Mouse (Mus musculus) liver, embryonic 14.5 days (tissue): Measurements from ENCODE around the gene Cldn3.

Experiments used
- CTCF ChIP-seq: IDR thresholded peaks from 2 replicates; pipeline ENCODE4 v1.5.1; 2016; ENCODE audit warnings: antibody characterized with exemption, low read depth, control low read depth
- EP300 ChIP-seq: IDR thresholded peaks from 2 replicates; pipeline ENCODE4 v1.6.1; 2016; ENCODE audit warnings: antibody characterized with exemption, low read depth

DNA sequence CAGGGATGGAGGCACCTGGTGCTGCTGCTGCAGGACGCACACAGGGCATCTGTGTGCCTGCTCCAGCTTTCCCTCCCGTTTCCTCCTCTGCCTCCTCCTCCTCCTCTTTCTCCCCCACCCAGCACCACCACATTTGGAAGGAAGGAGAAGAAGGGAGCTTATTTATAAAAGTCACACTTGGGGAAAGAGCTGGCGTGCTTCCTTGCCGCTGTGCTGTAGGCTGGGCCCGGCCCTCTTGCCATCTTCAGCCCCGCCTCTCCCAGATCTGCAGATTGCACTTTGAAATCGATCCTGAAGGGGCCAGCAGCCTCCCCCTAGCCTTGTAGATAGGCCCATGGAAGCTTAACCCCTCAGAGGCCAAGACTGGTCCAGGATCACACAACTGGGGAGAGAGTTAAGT lies 39.9 kb downstream of the Cldn3 start:
- TF ChIP-seq CTCF = no peak
- TF ChIP-seq EP300 = no peak
